In the genomic region with DNA sequence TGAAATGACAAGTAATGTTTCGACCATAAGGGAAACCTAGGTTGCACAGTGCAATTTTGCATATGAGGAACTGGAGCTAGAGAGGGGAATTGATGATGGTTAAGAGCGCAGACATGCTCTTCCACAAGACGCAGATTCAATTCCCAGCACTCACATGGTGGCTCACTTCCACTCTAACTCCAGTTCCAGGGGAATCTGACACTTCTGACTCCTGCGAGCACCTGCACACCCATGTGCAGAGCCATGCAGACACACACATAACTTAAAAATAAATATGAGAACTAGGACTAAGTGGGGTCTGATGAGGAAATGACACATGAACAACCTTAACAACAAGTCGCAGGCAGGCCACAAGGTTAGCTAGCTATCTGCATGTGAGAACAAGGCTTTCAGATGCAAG, we compare ENCODE assay signal across 20 mouse cellular contexts. TPM values are rescaled to one million over a fixed set of nuclear protein-coding genes. Genes with fewer than 3 reads are reported as not detected.
DNase-seq lines count a peak whose midpoint lies in the region; ATAC-seq lines count a peak whose summit lies in the region.
"Had no signal": no experiment of that assay in that cellular context is flagged by ENCODE, and none has a peak within 500 bp of the region (broad histone marks: within the 10 kb centered on the region; RNA-seq: fewer than 3 reads in every experiment).

No protein-coding gene starts in this region.

- peaks cover 15% of the 10 kb centered on the region; the same call in 1 of the 2 replicates for H3K4me1 ChIP-seq in lung, embryonic 15.5 days
- H3K4me1 ChIP-seq in liver, embryonic 12.5 days = 0 out of 2 replicates have a peak, but pooled peaks cover 3% of the 10 kb centered on the region
- H3K4me1 ChIP-seq: embryonic facial prominence, embryonic 15.5 days; forebrain, embryonic 15.5 days; hindbrain, embryonic 15.5 days had no signal

- H3K4me3 ChIP-seq in lung, embryonic 15.5 days = no peak overlapping the region
- H3K4me3 ChIP-seq in liver, embryonic 12.5 days = no peak overlapping the region
- H3K4me3 ChIP-seq: embryonic facial prominence, embryonic 15.5 days; forebrain, embryonic 15.5 days; heart, adult 2 months; heart, embryonic 12.5 days; hindbrain, embryonic 15.5 days had no signal

- no peaks in the 10 kb centered on the region for H3K36me3 ChIP-seq in lung, embryonic 15.5 days
- peaks cover 25% of the 10 kb centered on the region for H3K36me3 ChIP-seq in liver, embryonic 12.5 days
- H3K36me3 ChIP-seq: embryonic facial prominence, embryonic 15.5 days; forebrain, embryonic 15.5 days; heart, embryonic 12.5 days; hindbrain, embryonic 15.5 days had no signal

- DNase-seq in lung, postnatal 14 days = no peak
- peak; percentile 76 for DNase-seq in A20 (ENCODE audit: low read depth, low spot score)
- no peak for DNase-seq in right cerebral cortex, postnatal 36 days (ENCODE audit: low spot score in 2 of 2)
- DNase-seq in frontal cortex, postnatal 14 days (ENCODE audit: low spot score in 2 of 2) = no peak
- DNase-seq: adrenal gland, postnatal 14 days; cerebellum, adult 11-12 months; cerebellum, adult 9-10 months; cerebellum, postnatal 25 days; gastrocnemius, postnatal 10 days; heart, adult 2 months had no signal

- no peak overlapping the region for H3K9ac ChIP-seq in lung, embryonic 15.5 days
- no peak overlapping the region for H3K9ac ChIP-seq in liver, embryonic 12.5 days
- H3K9ac ChIP-seq: embryonic facial prominence, embryonic 15.5 days; forebrain, embryonic 15.5 days; heart, embryonic 12.5 days; hindbrain, embryonic 15.5 days had no signal

- no peak for ATAC-seq in lung, embryonic 15.5 days (ENCODE audit: borderline replicate concordance, extremely low read depth, low FRiP score, low TSS enrichment)
- peak; percentile 69 for ATAC-seq in granulocyte monocyte progenitor cell, adult 5-6 weeks (replicated peaks; ENCODE audit: poor library complexity, severe bottlenecking)
- peak; percentile 62 for ATAC-seq in megakaryocyte progenitor cell, adult 5-6 weeks (replicated peaks; ENCODE audit: poor library complexity)
- ATAC-seq in liver, embryonic 12.5 days = no peak
- ATAC-seq: CD4-positive, CD25-positive, alpha-beta regulatory T cell, adult 4 months; forebrain, embryonic 15.5 days; inflammation-experienced regulatory T-cells, adult 6 months had no signal

- H3K27ac ChIP-seq in lung, embryonic 15.5 days = peak overlapping the region; percentile 50
- H3K27ac ChIP-seq in liver, embryonic 12.5 days = no peak overlapping the region
- H3K27ac ChIP-seq: embryonic facial prominence, embryonic 15.5 days; forebrain, embryonic 15.5 days; heart, adult 2 months; hindbrain, embryonic 15.5 days had no signal

- no peaks in the 10 kb centered on the region for H3K9me3 ChIP-seq in lung, embryonic 15.5 days
- no peaks in the 10 kb centered on the region for H3K9me3 ChIP-seq in liver, embryonic 12.5 days (replicated peaks)
- H3K9me3 ChIP-seq: embryonic facial prominence, embryonic 15.5 days; forebrain, embryonic 15.5 days; heart, embryonic 12.5 days; hindbrain, embryonic 15.5 days had no signal

- no peaks in the 10 kb centered on the region for H3K27me3 ChIP-seq in lung, embryonic 15.5 days
- H3K27me3 ChIP-seq in liver, embryonic 12.5 days (replicated peaks) = no peaks in the 10 kb centered on the region
- H3K27me3 ChIP-seq: embryonic facial prominence, embryonic 15.5 days; forebrain, embryonic 15.5 days; heart, embryonic 12.5 days; hindbrain, embryonic 15.5 days had no signal

- 70% methylated on average over 5 of the region's 5 CpGs for WGBS in lung, embryonic 15.5 days
- WGBS in liver, embryonic 12.5 days (ENCODE audit: insufficient replicate concordance) = 67% methylated on average over 5 of the region's 5 CpGs

- H3K4me2 ChIP-seq in lung, embryonic 15.5 days = no peak overlapping the region
- no peak overlapping the region for H3K4me2 ChIP-seq in liver, embryonic 12.5 days
- H3K4me2 ChIP-seq: embryonic facial prominence, embryonic 15.5 days; forebrain, embryonic 15.5 days; heart, embryonic 12.5 days; hindbrain, embryonic 15.5 days had no signal

RNA-seq across cellular contexts. Expression of a gene that starts 15.5 kb away (rescaled TPM):
- polyA plus RNA-seq in lung, embryonic 15.5 days (2015; fragmentation: Nextera tagmentation; extraction: Ambion mirVana) = 17.8 and 19.2 TPM in 2 replicates
- 24.3 and 43.5 TPM in 2 replicates for total RNA-seq in granulocyte monocyte progenitor cell, adult 5-6 weeks (2014; fragmentation: Nextera tagmentation)
- 35.6 and 40.1 TPM in 2 replicates for total RNA-seq in granulocyte monocyte progenitor cell, adult 5-6 weeks (2017)
- total RNA-seq in megakaryocyte progenitor cell, adult 5-6 weeks (2015) = 46.1 and 48.2 TPM in 2 replicates
- total RNA-seq in megakaryocyte progenitor cell, adult 5-6 weeks (2017) = 60.1 and 106 TPM in 2 replicates
- polyA plus RNA-seq in liver, embryonic 12.5 days (2016; fragmentation: Nextera tagmentation; extraction: Ambion mirVana) = 19.8 and 22.0 TPM in 2 replicates

Comparison
In these comparisons a context has a peak if more than half of its experiments do, and no peak if none do; other contexts are left out.
1. ATAC-seq: peak in granulocyte monocyte progenitor cell, adult 5-6 weeks (single experiment) and megakaryocyte progenitor cell, adult 5-6 weeks (single experiment); none in lung, embryonic 15.5 days (single experiment) and liver, embryonic 12.5 days (single experiment).